Comparison of ENCODE assay signal across 11 mouse cellular contexts in genomic region chr9:120881839-120882238, GRCm38 (mm10).
"Had no signal": no experiment of that assay in that cellular context is flagged by ENCODE, and none has a peak within 500 bp of the region (broad histone marks: within the 10 kb centered on the region; RNA-seq: fewer than 3 reads in every experiment).

No protein-coding gene starts in this region.

- H3K9ac ChIP-seq: hindbrain, embryonic 15.5 days; limb, embryonic 12.5 days; midbrain, embryonic 12.5 days; neural tube, embryonic 15.5 days had no signal

- H3K9me3 ChIP-seq: hindbrain, embryonic 15.5 days; limb, embryonic 12.5 days; midbrain, embryonic 12.5 days; neural tube, embryonic 15.5 days had no signal

- H3K27ac ChIP-seq: hindbrain, embryonic 15.5 days; layer of hippocampus, adult 2 months; limb, embryonic 12.5 days; midbrain, embryonic 12.5 days; neural tube, embryonic 15.5 days had no signal

- H3K27me3 ChIP-seq: hindbrain, embryonic 15.5 days; limb, embryonic 12.5 days; midbrain, embryonic 12.5 days; neural tube, embryonic 15.5 days had no signal

- H3K36me3 ChIP-seq: hindbrain, embryonic 15.5 days; limb, embryonic 12.5 days; midbrain, embryonic 12.5 days; neural tube, embryonic 15.5 days had no signal

- H3K4me1 ChIP-seq: hindbrain, embryonic 15.5 days had no signal

- H3K4me3 ChIP-seq: hindbrain, embryonic 15.5 days; layer of hippocampus, adult 2 months; limb, embryonic 12.5 days; midbrain, embryonic 12.5 days; neural tube, embryonic 15.5 days had no signal

- DNase-seq: kidney, postnatal 10 days; kidney, postnatal 4 days; right cerebral cortex, adult 18-20 months; right cerebral cortex, postnatal 25 days; thymus, adult 18-20 months; thymus, postnatal 14 days had no signal

- H3K4me2 ChIP-seq: hindbrain, embryonic 15.5 days; limb, embryonic 12.5 days; midbrain, embryonic 12.5 days; neural tube, embryonic 15.5 days had no signal
